Mouse (Mus musculus) midbrain, embryonic 14.5 days (tissue): Measurements from ENCODE around the gene Sdcbp2. TPM values are rescaled to one million over a fixed set of nuclear protein-coding genes. Genes with fewer than 3 reads are reported as not detected.

ENCODE experiments used
- ATAC-seq: fragments of 200-750 bp; cut with Nextera tagmentation; 2 replicates; pipeline ENCODE4 v1.8.0; 2017; ENCODE audit warnings: moderate number of reproducible peaks, moderate library complexity; ENCODE audit not compliant: low FRiP score, low TSS enrichment
- DNase-seq: peaks from one replicate; pipeline ENCODE4 v3.0.0-alpha.2; 2015
- H3K27ac ChIP-seq: fragments of 300-500 bp; sonication (generic); replicated peaks from 2 replicates; pipeline ENCODE4 v1.5.1; 2014; ENCODE audit warnings: mild to moderate bottlenecking, low read depth, low read length, moderate library complexity
- H3K27me3 ChIP-seq: fragments of 300-500 bp; sonication (generic); 2 replicates; pipeline ENCODE4 v1.6.1; 2014; ENCODE audit warnings: low read length, control low read depth, mixed read lengths; ENCODE audit not compliant: control insufficient read depth, insufficient read depth
- H3K36me3 ChIP-seq: fragments of 300-500 bp; sonication (generic); 2 replicates; pipeline ENCODE4 v1.6.1; 2014; ENCODE audit warnings: low read length, control low read depth; ENCODE audit not compliant: control insufficient read depth, insufficient read depth
- H3K4me1 ChIP-seq: fragments of 300-500 bp; sonication (generic); 2 replicates; pipeline ENCODE4 v1.6.1; 2014; ENCODE audit warnings: mild to moderate bottlenecking, antibody characterized with exemption, low read length, control low read depth; ENCODE audit not compliant: control insufficient read depth, insufficient read depth
- H3K4me2 ChIP-seq: fragments of 300-500 bp; sonication (generic); 2 replicates; pipeline ENCODE4 v1.6.1; 2014; ENCODE audit warnings: mild to moderate bottlenecking, low read length, moderate library complexity
- H3K4me3 ChIP-seq: fragments of 300-500 bp; sonication (generic); replicated peaks from 2 replicates; pipeline ENCODE4 v1.5.1; 2014; ENCODE audit warnings: low read depth, low read length
- H3K9ac ChIP-seq: fragments of 300-500 bp; sonication (generic); replicated peaks from 2 replicates; pipeline ENCODE4 v1.6.1; 2014; ENCODE audit warnings: mild to moderate bottlenecking, low read length, moderate library complexity
- H3K9me3 ChIP-seq: fragments of 300-500 bp; sonication (generic); 2 replicates; pipeline ENCODE4 v1.6.1; 2016; ENCODE audit warnings: low read length, control low read depth, mixed read lengths; ENCODE audit not compliant: control insufficient read depth
- WGBS: fragments of 180-500 bp; shearing (Covaris S2); extraction: QIAGEN DNeasy Blood & Tissue Kit; methylation state at CpG from one replicate; pipeline ENCODE4 v1.1.7; 2014; 5-methylcytosine and 5-hydroxymethylcytosine counted together
- polyA plus RNA-seq: library from polyadenylated mRNA; unstranded; fragments of >200 nt; fragmentation: Nextera tagmentation; extraction: Ambion mirVana; gene quantifications from 2 replicates; pipeline ENCODE4 v1.2.1, GENCODE M21; 2014

Sdcbp2 gene
- polyA plus RNA-seq, 1 experiment from 2014 or later, result 0.50 TPM

- H3K4me2 ChIP-seq, result no peak overlapping the region
- peaks cover 6% of the 10 kb centered on the region; the same call in 1 of the 2 replicates for H3K4me1 ChIP-seq
- no peak overlapping the region for H3K9ac ChIP-seq
- H3K27ac ChIP-seq, result no peak overlapping the region
- no peak overlapping the region for H3K4me3 ChIP-seq
- no peak for ATAC-seq
- no peaks in the 10 kb centered on the region for H3K36me3 ChIP-seq
- no peaks in the 10 kb centered on the region for H3K27me3 ChIP-seq
- no peak for DNase-seq
- H3K9me3 ChIP-seq, result no peaks in the 10 kb centered on the region
- WGBS, result 38% methylated on average over 1 of the region's 1 CpGs
These were observed 8.5 kb downstream of the Sdcbp2 start for GRCm38 (mm10) chr2:151580945-151581344.

GRCm38 (mm10) chr2:151585934-151586333, 13.5 kb downstream of the Sdcbp2 start:
- H3K36me3 ChIP-seq, result no peaks in the 10 kb centered on the region
- no peaks in the 10 kb centered on the region for H3K4me1 ChIP-seq
- no peaks in the 10 kb centered on the region for H3K27me3 ChIP-seq
- no peak for DNase-seq
- H3K27ac ChIP-seq, result no peak overlapping the region
- no peak overlapping the region for H3K4me2 ChIP-seq
- no peaks in the 10 kb centered on the region for H3K9me3 ChIP-seq
- H3K9ac ChIP-seq, result no peak overlapping the region
- WGBS, result 64% methylated on average over 3 of the region's 3 CpGs
- ATAC-seq, result no peak
- no peak overlapping the region for H3K4me3 ChIP-seq

- DNase-seq, result no peak
These were observed 14.4 kb downstream of the Sdcbp2 start for GRCm38 (mm10) chr2:151586807-151587206.

GRCm38 (mm10) chr2:151587306-151587705, 14.9 kb downstream of the Sdcbp2 start:
- no peak for DNase-seq
- WGBS, result 85% methylated on average over 9 of the region's 9 CpGs
- Histone ChIP-seq H3K4me3 (no peak overlapping the region), H3K36me3 (peaks cover 6% of the 10 kb centered on the region; the same call in 1 of the 2 replicates), H3K27ac (no peak overlapping the region), H3K4me1 (no peaks in the 10 kb centered on the region), H3K27me3 (no peaks in the 10 kb centered on the region), H3K4me2 (no peak overlapping the region), H3K9ac (no peak overlapping the region), H3K9me3 (no peaks in the 10 kb centered on the region)
- no peak for ATAC-seq

More at GRCm38 (mm10) chr2:151586807-151587206, 14.4 kb downstream of the Sdcbp2 start:
- no peak for ATAC-seq
- H3K9ac ChIP-seq, result no peak overlapping the region
- H3K36me3 ChIP-seq, result peaks cover 3% of the 10 kb centered on the region; the same call in 1 of the 2 replicates
- 100% methylated on average over 1 of the region's 1 CpGs for WGBS
- no peaks in the 10 kb centered on the region for H3K4me1 ChIP-seq
- no peaks in the 10 kb centered on the region for H3K9me3 ChIP-seq
- H3K27me3 ChIP-seq, result no peaks in the 10 kb centered on the region
- no peak overlapping the region for H3K27ac ChIP-seq
- H3K4me2 ChIP-seq, result no peak overlapping the region
- H3K4me3 ChIP-seq, result no peak overlapping the region

- no peak for DNase-seq
- Histone ChIP-seq H3K9ac (no peak overlapping the region), H3K4me1 (0 out of 2 replicates have a peak, but pooled peaks cover 1% of the 10 kb centered on the region), H3K4me3 (no peak overlapping the region), H3K27ac (no peak overlapping the region), H3K9me3 (no peaks in the 10 kb centered on the region), H3K4me2 (no peak overlapping the region), H3K27me3 (no peaks in the 10 kb centered on the region), H3K36me3 (peaks cover 37% of the 10 kb centered on the region)
- ATAC-seq, result no peak
- 78% methylated on average over 2 of the region's 2 CpGs for WGBS
These were observed 25.6 kb downstream of the Sdcbp2 start for GRCm38 (mm10) chr2:151598068-151598467.

- no peak overlapping the region for H3K9ac ChIP-seq
- no peak overlapping the region for H3K4me2 ChIP-seq
- H3K36me3 ChIP-seq, result peaks cover 5% of the 10 kb centered on the region; the same call in 1 of the 2 replicates
- no peaks in the 10 kb centered on the region for H3K27me3 ChIP-seq
- H3K27ac ChIP-seq, result no peak overlapping the region
- H3K4me1 ChIP-seq, result peaks cover 23% of the 10 kb centered on the region
- DNase-seq (peak; percentile 22), ATAC-seq (no peak)
- H3K4me3 ChIP-seq, result no peak overlapping the region
- no peaks in the 10 kb centered on the region for H3K9me3 ChIP-seq
- 90% methylated on average over 4 of the region's 4 CpGs for WGBS
These were observed 29.7 kb downstream of the Sdcbp2 start for GRCm38 (mm10) chr2:151602106-151602505.

- Histone ChIP-seq H3K9ac (no peak overlapping the region), H3K27me3 (no peaks in the 10 kb centered on the region), H3K36me3 (no peaks in the 10 kb centered on the region), H3K9me3 (no peaks in the 10 kb centered on the region), H3K4me3 (no peak overlapping the region), H3K4me2 (no peak overlapping the region), H3K27ac (peak overlapping the region; percentile 57), H3K4me1 (peaks cover 23% of the 10 kb centered on the region)
- ATAC-seq (peak; percentile 66), DNase-seq (peak; percentile 68)
- WGBS, result 6% methylated on average over 4 of the region's 4 CpGs
These were observed 31.2 kb downstream of the Sdcbp2 start for GRCm38 (mm10) chr2:151603630-151604029.

- Histone ChIP-seq H3K27ac (peak overlapping the region; percentile 49; the same call in 1 of the 2 replicates), H3K27me3 (no peaks in the 10 kb centered on the region), H3K4me2 (no peak overlapping the region), H3K9ac (no peak overlapping the region), H3K4me1 (peaks cover 26% of the 10 kb centered on the region), H3K36me3 (no peaks in the 10 kb centered on the region), H3K9me3 (no peaks in the 10 kb centered on the region), H3K4me3 (no peak overlapping the region)
- ATAC-seq (peak; percentile 63; the same call in 1 of the 2 replicates), DNase-seq (peak; percentile 61)
- 45% methylated on average over 11 of the region's 11 CpGs for WGBS
These were observed 33.1 kb downstream of the Sdcbp2 start for GRCm38 (mm10) chr2:151605437-151605987.

- H3K36me3 ChIP-seq, result no peaks in the 10 kb centered on the region
- 74% methylated on average over 1 of the region's 1 CpGs for WGBS
- ATAC-seq, result no peak
- H3K4me2 ChIP-seq, result no peak overlapping the region
- H3K27me3 ChIP-seq, result no peaks in the 10 kb centered on the region
- H3K9ac ChIP-seq, result no peak overlapping the region
- no peaks in the 10 kb centered on the region for H3K9me3 ChIP-seq
- peaks cover 21% of the 10 kb centered on the region for H3K4me1 ChIP-seq
- no peak for DNase-seq
- no peak overlapping the region for H3K27ac ChIP-seq
- no peak overlapping the region for H3K4me3 ChIP-seq
These were observed 36.0 kb downstream of the Sdcbp2 start for GRCm38 (mm10) chr2:151608435-151608834.
